Mouse (Mus musculus): ENCODE results near the gene Scnn1a.
"Not testable (repeated sequence)": the region's sequence is repeated elsewhere in the genome, so short reads cannot be mapped to it uniquely, and the experiment has no call there.

The Scnn1a gene

DNA sequence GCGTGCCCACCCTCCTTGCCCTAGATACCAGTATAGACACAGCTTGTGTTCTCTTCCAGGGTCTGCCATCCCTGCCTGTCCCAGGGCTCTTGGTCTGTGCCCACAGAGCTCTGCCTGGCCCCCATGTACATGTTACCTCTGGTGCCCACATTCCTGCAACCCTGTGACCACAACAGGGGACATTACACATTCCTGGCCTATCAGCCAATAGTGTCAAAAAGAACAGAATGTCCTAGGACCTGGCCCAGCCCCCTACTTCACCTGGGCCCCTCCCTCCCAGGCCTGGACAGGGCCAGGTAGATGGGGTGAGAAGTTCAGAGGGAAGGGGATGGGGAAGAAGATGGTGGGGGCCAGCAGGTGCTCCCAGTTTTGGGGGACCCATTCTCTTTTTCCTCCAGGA, at the start of gene Scnn1a:
Scnn1a (plus strand) TSS at position 337 of the 400 bp plus-strand sequence.
- in situ Hi-C loops (cut with MboI, MseI): no loop called here

DNA sequence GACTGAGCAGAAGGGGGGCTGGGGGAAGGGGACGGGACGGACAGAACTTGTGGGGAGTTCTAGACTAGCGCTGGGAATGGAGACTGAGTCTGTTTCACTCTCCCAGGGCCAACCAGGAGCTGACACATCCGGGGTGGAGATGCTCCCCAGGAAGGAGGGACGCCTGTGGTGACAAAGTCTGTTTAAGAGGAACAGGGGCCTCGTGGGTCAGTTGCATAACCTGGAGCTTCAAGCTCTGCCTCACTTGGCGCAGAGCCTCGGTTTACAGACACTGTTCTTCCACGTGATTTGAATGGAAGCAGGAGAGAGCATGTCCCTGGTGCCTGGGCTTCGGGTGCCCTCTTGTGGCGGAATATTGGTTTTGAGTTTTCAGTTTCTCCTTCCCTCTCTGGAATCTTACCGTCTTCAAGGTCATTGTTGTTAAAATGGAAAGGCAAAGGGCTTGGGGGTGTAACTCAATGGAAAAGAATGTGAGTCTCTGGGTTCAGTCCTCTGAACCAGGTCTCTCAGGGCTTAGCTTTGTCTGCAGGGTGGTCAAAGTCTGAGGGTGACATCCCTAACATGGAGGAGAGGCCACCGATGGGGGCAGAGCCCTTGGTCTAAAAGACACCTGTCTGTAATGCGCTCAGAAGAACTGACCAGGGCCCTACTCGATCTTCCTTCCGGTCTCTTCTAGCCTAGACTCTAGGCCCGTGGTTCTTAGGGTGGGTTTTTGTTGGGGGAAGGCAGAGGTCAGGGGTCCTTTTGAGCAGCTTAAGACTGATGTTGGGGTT, 48.8 kb upstream of the Scnn1a start:
- in situ Hi-C loops (cut with MboI, MseI): loop anchor here (10.0 kb wide), 1 partner anchor 47 kb away; no protein-coding TSS in a partner anchor

DNA sequence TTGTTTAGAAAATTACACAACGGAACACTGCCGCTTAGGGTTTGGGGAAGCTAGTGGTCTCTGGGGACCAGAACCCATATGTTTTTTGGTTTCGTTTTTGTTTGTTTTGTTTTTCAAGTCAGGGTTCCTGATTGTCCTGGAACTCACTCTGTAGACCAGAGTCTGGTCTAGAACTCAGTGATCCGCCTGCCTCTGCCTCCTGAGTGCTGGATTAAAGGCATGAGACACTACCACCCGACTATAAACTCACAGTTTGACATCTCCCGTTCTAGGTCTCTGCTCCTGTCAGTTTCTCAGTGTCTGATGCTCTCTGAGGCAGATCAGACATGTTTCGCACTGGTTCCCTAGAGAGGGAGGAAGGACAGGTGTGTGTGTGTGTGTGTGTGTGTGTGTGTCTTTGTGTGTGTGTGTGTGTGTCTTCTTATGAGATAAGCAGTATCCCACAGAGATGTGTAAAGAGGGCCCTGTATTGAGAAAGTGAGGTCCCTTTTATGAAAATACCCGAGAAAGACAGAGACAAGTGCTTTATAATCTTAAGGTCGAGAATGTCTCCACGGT, 48.2 kb upstream of the Scnn1a start:
- in situ Hi-C loops (cut with MboI, MseI): loop anchor here (10.0 kb wide), 1 partner anchor 48 kb away; no protein-coding TSS in a partner anchor

DNA sequence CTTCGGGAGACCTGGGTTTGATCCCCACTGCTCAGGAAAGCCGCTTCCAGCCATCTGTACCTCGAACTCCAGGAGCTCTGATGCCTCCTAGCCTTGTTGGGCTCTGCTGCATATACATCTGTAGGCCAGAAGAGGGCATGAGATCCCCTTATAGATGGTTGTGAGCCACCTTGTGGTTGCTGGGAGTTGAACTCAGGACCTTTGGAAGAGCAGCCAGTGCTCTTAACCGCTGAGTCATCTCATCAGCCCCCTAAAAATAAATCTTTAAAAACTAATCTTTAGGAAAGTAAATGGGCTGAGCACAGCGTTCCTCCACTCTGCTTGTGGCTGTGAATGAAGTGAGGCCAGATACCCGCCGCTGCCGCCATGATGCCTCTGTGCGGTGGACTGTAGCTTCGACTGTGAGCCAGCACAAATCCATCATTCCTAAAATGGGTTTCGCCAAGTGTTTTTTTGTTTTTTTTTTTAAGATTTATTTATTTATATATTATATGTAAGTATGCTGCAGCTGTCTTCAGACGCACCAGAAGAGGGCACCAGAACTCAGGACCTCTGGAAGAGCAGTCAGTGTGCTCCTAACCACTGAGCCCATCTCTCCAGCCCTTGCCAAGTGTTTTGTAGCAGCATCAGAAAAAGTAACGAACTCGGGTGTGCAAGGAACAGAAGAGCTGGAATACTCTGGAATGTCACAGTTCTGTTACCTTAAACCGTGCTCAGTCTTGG, 45.5 kb upstream of the Scnn1a start:
- in situ Hi-C loops (cut with MboI, MseI): loop anchor here (10.0 kb wide), 1 partner anchor 50 kb away; no protein-coding TSS in a partner anchor

DNA sequence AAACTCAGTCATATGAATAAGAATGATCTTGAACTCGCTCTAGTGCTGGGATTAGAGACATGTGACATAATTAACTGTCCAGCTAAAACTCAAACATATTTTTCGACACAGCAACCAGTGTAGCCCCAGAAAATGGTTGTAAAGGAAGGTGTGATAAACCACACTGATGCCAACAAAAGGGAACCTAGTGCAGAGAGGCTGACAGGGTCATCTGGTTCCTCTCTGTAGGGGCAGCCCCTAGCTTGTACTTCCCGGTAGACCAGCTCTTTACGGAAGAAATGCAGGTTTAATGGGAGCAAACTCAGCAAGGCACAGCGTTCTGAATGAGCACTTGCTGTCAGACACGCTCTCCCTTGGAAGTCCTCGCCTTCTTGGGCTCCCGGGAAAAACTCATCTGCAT, 40.7 kb upstream of the Scnn1a start:
- in situ Hi-C loops (cut with MboI, MseI): loop anchor here (10.0 kb wide), 1 partner anchor 55 kb away; no protein-coding TSS in a partner anchor

DNA sequence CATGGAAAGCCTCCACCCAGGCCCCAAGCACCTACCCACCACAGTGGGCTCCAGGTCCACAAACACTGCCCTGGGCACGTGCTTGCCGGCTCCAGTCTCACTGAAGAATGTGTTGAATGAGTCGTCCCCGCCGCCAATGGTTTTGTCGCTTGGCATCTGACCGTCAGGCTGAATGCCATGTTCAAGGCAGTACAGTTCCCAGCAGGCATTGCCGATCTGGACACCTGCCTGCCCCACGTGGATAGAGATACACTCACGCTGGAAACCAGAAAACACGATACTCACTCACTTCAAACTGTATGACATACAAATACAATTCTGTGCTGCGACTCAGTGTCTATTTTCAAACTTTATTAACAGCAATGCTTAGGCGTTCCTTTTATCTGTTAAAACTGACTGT, 37.7 kb upstream of the Scnn1a start:
- in situ Hi-C loops (cut with MboI, MseI): not testable (repeated sequence)

DNA sequence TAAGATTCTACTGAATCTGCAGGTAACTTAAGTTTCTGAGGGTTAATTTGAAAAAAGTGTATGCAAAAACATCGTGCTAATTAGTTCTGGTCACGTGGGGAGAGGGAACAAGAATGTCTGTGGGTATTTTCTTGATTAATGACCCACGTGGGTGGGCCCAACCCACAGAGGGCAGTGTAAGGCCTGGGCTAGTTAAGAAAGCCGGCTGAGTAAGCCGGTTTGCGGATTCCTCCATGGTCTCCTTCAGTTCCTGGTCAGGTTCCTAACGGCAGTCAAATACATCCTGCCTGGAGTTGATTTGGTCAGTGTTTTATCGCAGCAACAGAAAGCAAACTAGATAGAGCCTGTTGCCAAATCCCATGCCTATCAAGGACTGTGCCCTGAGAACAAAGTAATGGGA, 36.2 kb upstream of the Scnn1a start:
- in situ Hi-C loops (cut with MboI, MseI): no loop called here

DNA sequence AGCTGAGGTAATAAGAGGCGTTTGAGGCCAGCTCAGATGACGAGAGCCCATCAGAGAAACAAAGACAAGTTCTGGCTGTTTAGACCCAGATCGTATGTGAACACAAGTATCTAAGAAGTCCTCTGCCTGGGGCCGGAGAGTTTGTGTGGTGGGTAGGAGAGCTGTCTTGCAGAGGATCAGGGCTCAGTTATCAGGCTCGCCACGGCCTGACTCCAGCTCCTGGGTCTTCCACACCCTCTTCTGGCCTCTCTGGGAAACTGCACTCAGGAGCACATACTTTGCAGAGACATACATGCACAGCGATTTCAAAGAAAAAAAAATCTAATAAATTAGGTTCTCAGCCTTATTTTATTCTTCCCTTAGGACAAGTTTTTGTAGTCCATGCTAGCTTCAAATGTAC, 35.7 kb upstream of the Scnn1a start:
- in situ Hi-C loops (cut with MboI, MseI): no loop called here

DNA sequence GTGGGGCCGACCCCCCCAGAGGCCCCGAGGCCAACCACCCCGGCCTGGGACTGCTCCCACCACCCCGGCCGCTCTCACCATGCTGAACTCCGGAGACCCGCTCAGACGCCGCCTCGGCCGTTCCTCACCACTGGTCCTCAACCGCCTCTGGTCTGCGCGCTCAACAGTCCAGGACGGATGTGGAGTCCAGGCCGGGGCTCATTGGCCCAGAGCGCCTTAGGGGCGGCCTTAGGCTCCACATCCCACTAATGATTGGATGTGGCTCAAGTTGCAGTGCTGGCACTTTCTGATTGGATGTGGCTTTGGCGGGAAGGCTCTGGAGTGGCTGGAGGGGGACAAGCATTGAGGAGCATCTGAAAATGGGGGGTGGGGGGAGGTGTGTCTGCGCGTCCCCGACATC, 34.6 kb upstream of the Scnn1a start, which contains the start of gene Tuba3a:
Tuba3a (minus strand) TSS at position 153 of the 400 bp plus-strand sequence.
- in situ Hi-C loops (cut with MboI, MseI): no loop called here

DNA sequence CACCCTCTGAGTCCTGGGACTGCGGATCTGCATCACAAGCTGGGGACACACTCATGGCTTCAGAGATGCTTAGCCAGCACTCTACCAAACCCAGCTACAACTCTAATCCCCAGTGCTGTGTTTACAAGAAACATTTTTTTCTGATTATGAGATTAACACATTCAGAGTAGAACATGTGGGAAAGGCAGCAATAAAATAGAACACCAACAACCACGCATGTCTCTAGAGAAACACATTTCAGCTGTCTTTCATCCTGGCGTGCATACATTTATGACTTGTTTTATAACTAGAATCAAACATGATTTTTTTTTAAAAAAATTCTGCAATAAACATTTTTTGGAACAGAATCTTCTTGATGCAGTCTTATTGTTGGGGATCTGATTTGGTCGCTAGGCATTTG, 33.5 kb upstream of the Scnn1a start:
- in situ Hi-C loops (cut with MboI, MseI): no loop called here

DNA sequence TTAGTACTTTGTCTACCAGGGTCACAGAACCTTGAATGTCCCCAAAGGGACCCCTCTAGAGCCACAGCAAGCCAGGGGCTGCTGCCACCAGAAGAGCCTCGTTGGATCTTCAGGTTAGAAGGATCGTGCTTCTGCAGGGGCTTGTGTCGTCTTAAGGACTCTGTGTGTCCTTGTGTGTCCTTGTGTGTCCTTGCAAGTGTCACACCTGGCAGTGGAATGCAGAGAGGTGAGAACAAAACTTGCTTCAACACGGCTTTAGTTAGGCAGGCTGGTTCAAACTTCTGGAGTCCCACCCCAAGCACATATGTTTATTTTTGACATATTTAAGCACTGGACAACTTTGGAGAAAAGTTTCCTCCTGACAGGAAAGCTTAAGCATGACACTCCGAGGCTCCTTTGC, 31.7 kb upstream of the Scnn1a start:
- in situ Hi-C loops (cut with MboI, MseI): no loop called here

DNA sequence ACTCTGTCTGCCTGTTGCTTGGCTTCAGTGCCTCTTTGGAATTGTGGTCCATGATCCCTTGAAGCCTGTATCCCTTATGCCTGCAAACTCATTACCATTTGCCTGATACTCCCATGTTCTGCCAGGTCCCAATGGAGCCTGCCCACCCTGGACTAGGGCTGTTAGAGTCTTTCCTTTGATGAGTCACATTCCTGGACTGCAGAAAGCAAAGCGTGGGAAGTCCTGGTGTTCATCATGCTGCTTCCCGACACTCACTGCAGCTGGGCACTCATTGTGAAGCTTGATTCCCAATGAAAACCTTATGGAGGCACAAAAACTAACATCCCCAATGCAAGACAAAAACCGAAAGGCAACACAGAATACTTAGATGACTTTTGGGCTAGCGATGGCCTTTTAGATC, 29.1 kb upstream of the Scnn1a start:
- in situ Hi-C loops (cut with MboI, MseI): no loop called here

DNA sequence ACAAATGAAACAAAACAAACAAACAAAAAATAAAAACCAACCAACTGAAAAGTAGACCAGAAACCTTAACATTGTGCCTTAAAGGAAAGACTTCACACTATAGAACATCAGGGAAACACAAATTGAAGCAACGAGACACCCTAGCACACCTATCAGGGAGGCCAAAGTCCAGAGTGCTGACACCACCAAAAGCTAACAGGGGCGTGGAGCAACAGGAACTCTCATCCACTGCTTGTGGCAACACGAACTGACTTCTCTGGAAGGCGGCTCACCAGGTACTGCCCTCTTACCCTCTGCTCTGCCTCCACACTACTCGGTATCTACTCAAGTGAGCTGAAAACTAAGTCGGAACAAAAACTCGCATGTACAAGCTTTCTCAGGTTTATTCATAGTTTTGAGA, 28.2 kb upstream of the Scnn1a start:
- in situ Hi-C loops (cut with MboI, MseI): no loop called here

DNA sequence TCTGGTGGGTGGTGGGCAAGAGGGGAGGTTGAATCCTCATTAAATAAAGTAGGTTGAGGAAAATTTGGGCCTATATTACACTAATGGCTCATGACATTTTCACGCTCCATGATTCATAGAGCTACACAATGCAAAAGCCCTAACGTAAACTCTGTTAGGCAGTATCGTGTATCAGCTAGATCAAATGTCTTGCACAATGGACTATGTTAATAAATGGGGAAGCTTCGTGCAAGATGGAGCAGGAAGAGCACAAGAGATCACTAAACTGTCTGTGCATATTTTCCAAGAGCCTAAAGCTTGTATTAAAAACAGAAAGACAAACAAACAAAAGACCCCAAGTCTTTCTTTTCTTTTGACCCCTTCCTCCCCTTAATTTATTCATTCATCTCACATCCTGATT, 26.4 kb upstream of the Scnn1a start:
- in situ Hi-C loops (cut with MboI, MseI): no loop called here

DNA sequence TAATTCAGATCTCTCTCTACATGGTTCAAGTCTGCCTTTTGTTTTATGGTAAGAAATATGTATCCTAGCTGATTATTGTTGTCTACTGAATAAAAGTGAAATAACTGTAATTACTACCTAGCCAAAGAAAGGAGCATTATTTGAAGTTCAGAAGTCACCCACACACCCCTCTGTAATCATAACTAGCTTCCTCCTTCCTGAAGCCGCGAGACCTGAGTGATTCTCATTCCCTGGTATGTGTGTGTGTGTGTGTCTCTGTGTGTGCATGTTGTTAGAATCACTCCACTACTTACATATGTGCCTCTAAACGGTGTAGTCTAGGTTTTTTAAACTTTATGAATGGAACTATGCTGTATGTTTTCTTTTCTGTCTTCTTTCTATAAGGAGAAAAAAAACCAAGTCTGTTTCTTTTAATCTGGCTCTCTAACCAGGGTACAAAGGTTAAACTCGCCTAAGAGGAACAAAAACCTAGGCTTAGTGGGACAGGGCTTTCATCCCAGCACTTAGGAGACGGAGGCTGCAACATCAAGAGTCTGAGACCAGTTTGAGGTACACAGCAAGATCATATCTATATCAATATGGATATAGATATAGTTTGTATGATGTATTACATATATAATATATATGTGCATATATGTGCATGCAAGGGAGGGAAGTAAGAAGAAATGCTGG, 23.2 kb upstream of the Scnn1a start:
- in situ Hi-C loops (cut with MboI, MseI): no loop called here

DNA sequence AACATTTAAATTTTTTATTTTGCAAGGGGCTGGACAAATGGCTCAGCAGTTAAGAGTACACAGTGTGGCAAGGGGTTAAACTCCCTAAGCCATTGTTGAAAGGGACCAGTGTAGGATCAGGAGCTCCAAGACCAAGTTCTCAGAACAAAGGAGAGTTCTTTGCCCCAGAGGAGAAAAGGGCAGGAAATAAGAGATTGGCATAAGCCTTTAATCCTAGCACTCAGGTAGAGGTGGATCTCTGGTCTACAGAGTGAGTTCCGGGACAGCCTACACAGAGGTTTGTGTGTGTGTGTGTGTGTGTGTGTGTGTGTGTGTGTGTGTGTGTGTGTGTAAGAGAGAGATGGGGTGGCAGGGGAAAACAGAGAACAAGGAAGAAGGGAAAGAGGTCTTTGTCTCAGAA, 19.5 kb upstream of the Scnn1a start:
- in situ Hi-C loops (cut with MboI, MseI): no loop called here

DNA sequence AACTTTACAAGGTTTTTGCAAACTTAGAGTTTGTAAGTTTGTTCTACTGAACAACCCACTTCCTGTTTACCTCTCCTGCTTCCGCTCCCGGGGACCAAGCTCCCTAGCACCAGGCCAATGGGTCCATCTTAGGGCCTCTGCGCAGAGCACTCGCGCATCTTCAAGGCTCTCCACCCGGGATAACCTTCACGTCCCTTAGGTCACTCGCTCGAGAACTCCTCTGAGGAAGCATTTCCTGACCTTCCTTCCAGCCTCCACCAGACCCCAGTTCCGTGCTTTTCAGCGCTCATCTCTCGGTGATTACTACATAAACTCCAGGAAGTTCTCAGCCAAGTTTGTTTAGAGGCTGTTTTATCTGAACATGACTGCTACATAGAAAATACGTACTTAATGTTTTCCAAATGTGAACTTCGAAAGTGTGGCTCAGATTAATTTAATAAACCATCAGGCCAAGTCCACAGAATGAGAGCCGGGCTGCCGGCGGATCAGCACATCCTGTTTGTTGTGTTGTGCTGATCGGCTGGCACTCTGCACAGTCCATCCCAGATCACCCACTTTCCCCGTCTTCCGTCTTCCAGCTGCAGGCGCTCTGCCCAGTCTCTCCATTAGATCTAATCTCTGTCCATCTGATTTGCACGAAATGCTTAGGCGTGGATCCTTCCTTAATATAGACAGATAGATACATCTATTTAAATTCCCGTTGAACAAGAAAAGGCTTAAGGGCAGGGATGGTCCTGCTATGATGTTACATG, 18.1 kb upstream of the Scnn1a start:
- in situ Hi-C loops (cut with MboI, MseI): no loop called here

DNA sequence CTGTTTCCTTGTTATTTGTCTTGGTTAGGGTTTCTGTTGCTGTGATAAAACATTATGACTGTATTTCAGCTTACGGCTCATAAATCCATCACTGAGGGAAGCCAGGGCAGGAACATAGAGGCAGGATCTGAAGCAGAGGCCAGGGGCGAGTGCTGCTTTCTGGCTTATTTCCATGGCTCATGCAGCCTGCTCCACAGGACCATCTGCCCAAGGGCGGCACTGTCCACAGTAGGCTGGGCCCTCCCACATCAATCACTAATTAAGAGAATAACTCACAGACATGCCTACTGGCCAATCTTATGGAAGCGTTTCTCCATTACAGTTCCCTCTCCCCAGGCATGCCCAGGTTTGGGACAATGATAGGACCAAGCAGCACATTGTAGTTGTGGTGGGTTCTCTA, 17.2 kb upstream of the Scnn1a start:
- in situ Hi-C loops (cut with MboI, MseI): no loop called here

DNA sequence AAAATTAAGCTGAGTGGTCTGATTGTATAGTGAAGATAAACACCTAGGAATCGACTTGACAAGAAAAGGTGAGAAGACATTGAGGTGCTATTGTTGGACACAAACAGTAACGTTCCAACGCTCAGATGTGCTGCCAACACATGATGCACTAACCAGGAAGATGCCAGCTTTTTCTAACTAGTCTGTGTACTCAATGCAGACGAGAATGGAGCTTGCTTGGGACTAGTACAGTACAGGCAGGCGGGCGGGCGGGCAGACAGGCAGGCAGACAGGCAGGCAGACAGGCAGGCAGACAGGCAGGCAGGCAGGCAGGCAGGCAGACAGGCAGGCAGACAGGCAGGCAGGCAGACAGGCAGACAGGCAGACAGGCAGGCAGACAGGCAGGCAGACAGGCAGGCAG, 16.1 kb upstream of the Scnn1a start:
- in situ Hi-C loops (cut with MboI, MseI): not testable (repeated sequence)

DNA sequence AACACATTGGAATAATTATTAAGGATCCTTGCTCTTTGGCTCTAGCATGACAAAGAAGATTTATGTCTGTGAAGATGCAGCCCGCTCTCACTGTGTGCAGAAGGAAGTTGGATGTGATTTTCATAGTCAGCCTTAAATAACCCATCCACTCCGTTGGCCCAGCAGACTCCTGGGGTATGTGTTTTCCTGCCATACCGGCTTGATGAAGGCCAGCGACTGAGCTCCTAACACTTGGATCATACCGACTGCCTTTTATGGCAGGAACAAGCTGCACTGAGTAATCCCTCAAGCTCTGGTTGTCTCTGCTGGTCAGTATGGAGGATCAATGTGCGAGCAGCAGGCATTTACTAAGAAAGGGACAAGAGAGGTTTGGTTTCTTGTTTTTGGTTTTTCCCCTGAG, 15.0 kb upstream of the Scnn1a start:
- in situ Hi-C loops (cut with MboI, MseI): no loop called here

DNA sequence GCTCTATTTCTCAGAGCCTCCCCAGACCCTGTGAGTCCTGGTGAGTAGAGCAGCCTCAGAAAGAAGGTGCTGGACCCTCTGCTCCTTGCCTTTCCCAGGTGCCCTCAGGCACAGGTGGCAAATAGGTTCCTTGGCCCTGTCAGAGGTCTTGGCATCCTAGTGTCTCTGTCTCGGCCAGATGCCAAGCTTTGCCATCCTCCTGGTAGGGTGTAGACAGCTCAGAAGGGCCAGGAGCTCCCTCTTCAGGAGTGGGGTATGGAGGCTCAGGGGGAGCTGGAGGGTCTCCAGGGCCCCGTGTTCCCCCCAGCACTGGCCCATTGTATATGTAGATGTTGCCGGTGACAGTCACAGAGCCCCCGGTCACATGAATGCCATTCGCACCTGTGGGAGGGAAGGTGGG, 13.4 kb upstream of the Scnn1a start:
- in situ Hi-C loops (cut with MboI, MseI): no loop called here
